Mouse (Mus musculus) heart, postnatal 0 days (tissue): ENCODE data around the gene Dbt.

Source experiments
- CTCF ChIP-seq: IDR thresholded peaks from 2 replicates; pipeline ENCODE4 v1.5.1; 2016; ENCODE audit warnings: antibody characterized with exemption, control low read depth, low read depth
- EP300 ChIP-seq: IDR thresholded peaks from 2 replicates; pipeline ENCODE4 v1.6.1; 2016; ENCODE audit warnings: antibody characterized with exemption, low read depth

DNA sequence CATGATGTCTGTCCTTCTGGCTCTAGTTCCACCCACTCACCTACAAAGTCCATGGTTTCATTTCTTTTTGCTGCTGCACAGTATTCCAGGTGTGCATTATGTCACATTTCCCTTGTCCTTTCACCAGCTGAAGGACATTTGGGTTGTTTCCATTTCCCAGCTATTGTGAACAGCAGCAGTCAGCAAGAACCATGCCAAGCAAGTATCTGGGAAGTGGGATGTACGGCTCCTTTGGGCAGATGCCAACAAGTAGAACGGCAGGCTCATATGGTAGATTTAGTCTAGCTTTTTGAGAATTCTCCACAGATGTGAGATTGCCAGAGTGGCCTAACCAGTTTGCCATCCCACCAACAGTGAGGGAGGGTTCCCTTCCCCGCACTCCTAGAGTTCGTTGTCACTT is 18.0 kb downstream of the Dbt start:
- no peak for TF ChIP-seq CTCF
- TF ChIP-seq EP300 = no peak
